Comparison of ENCODE assay signal across 18 mouse cellular contexts in genomic region chr10:95118786-95119351, GRCm38 (mm10).
A peak's percentile ranks its signal among the peaks of the same experiment; 100 is the strongest.
DNase-seq lines count a peak whose midpoint lies in the region; ATAC-seq lines count a peak whose summit lies in the region.
"Had no signal": no experiment of that assay in that cellular context is flagged by ENCODE, and none has a peak within 500 bp of the region (broad histone marks: within the 10 kb centered on the region; RNA-seq: fewer than 3 reads in every experiment).

No protein-coding gene starts in this region.

- 0 out of 2 replicates have a peak overlapping the region, but pooled peaks have one; percentile 2 for H3K4me2 ChIP-seq in heart, embryonic 12.5 days
- H3K4me2 ChIP-seq in lung, embryonic 15.5 days = no peak overlapping the region
- no peak overlapping the region for H3K4me2 ChIP-seq in limb, embryonic 13.5 days (replicated peaks)
- H3K4me2 ChIP-seq: embryonic facial prominence, embryonic 15.5 days; hindbrain, embryonic 13.5 days had no signal

- no peak overlapping the region for H3K27ac ChIP-seq in heart, embryonic 12.5 days (ENCODE audit: poor library complexity, severe bottlenecking)
- H3K27ac ChIP-seq in lung, embryonic 15.5 days = peak overlapping the region; percentile 77; the same call in 1 of the 2 replicates
- H3K27ac ChIP-seq in limb, embryonic 13.5 days = peak overlapping the region; percentile 22; the same call in 1 of the 2 replicates
- H3K27ac ChIP-seq: embryonic facial prominence, embryonic 15.5 days; hindbrain, embryonic 13.5 days had no signal

- H3K9ac ChIP-seq in heart, embryonic 12.5 days = no peak overlapping the region
- no peak overlapping the region for H3K9ac ChIP-seq in lung, embryonic 15.5 days
- 0 out of 2 replicates have a peak overlapping the region, but pooled peaks have one; percentile 4 for H3K9ac ChIP-seq in limb, embryonic 13.5 days
- H3K9ac ChIP-seq: embryonic facial prominence, embryonic 15.5 days; hindbrain, embryonic 13.5 days had no signal

- H3K4me3 ChIP-seq in heart, embryonic 12.5 days = no peak overlapping the region
- no peak overlapping the region for H3K4me3 ChIP-seq in lung, embryonic 15.5 days
- H3K4me3 ChIP-seq in limb, embryonic 13.5 days = no peak overlapping the region
- H3K4me3 ChIP-seq: embryonic facial prominence, embryonic 15.5 days; hindbrain, embryonic 13.5 days; megakaryocyte, embryonic 14.5 days had no signal

- WGBS in heart, embryonic 12.5 days = 43% methylated on average over 8 of the region's 8 CpGs
- WGBS in lung, embryonic 15.5 days = 40% methylated on average over 8 of the region's 8 CpGs
- WGBS in limb, embryonic 13.5 days = 30% methylated on average over 8 of the region's 8 CpGs

- no peaks in the 10 kb centered on the region for H3K27me3 ChIP-seq in heart, embryonic 12.5 days (replicated peaks)
- H3K27me3 ChIP-seq in lung, embryonic 15.5 days = no peaks in the 10 kb centered on the region
- no peaks in the 10 kb centered on the region for H3K27me3 ChIP-seq in limb, embryonic 13.5 days
- H3K27me3 ChIP-seq: embryonic facial prominence, embryonic 15.5 days; hindbrain, embryonic 13.5 days; megakaryocyte, embryonic 14.5 days had no signal

- no peaks in the 10 kb centered on the region for H3K9me3 ChIP-seq in heart, embryonic 12.5 days (replicated peaks)
- H3K9me3 ChIP-seq in lung, embryonic 15.5 days = no peaks in the 10 kb centered on the region
- no peaks in the 10 kb centered on the region for H3K9me3 ChIP-seq in limb, embryonic 13.5 days
- H3K9me3 ChIP-seq: embryonic facial prominence, embryonic 15.5 days; G1E; hindbrain, embryonic 13.5 days; megakaryocyte, embryonic 14.5 days had no signal

- H3K36me3 ChIP-seq in heart, embryonic 12.5 days = no peaks in the 10 kb centered on the region
- H3K36me3 ChIP-seq in lung, embryonic 15.5 days = no peaks in the 10 kb centered on the region
- H3K36me3 ChIP-seq in limb, embryonic 13.5 days = no peaks in the 10 kb centered on the region
- H3K36me3 ChIP-seq: embryonic facial prominence, embryonic 15.5 days; G1E; hindbrain, embryonic 13.5 days had no signal

- ATAC-seq in heart, embryonic 12.5 days (ENCODE audit: insufficient number of reproducible peaks, low FRiP score) = no peak
- ATAC-seq in lung, embryonic 15.5 days (ENCODE audit: borderline replicate concordance, extremely low read depth, low FRiP score, low TSS enrichment) = no peak; the same call in 1 of the 2 replicates
- peak; percentile 72 for ATAC-seq in activated CD4-positive, CD25-positive, alpha-beta regulatory T cell, adult 4 months
- ATAC-seq in limb, embryonic 13.5 days (ENCODE audit: low FRiP score, low read depth) = peak; percentile 42; the same call in 1 of the 2 replicates
- no peak for ATAC-seq in megakaryocyte progenitor cell, adult 5-6 weeks (replicated peaks; ENCODE audit: poor library complexity)

- peaks cover 35% of the 10 kb centered on the region for H3K4me1 ChIP-seq in heart, embryonic 12.5 days (replicated peaks)
- H3K4me1 ChIP-seq in lung, embryonic 15.5 days = peaks cover 36% of the 10 kb centered on the region
- H3K4me1 ChIP-seq in limb, embryonic 13.5 days = peaks cover 33% of the 10 kb centered on the region
- H3K4me1 ChIP-seq: hindbrain, embryonic 13.5 days had no signal

- DNase-seq in heart, postnatal 4 days = no peak
- no peak for DNase-seq in lung, postnatal 4 days
- DNase-seq: cerebellum, postnatal 14 days; embryo, embryonic 11 days; gastrocnemius, postnatal 10 days; kidney, adult 11 months; kidney, postnatal 14 days; right cerebral cortex, adult 18-20 months; thymus, adult 18-20 months had no signal

Comparison
In these comparisons a context has a peak if more than half of its experiments do, and no peak if none do; other contexts are left out.
1. ATAC-seq: peak in activated CD4-positive, CD25-positive, alpha-beta regulatory T cell, adult 4 months (single experiment) and limb, embryonic 13.5 days (single experiment); none in heart, embryonic 12.5 days (single experiment), lung, embryonic 15.5 days (single experiment) and megakaryocyte progenitor cell, adult 5-6 weeks (single experiment).